Mouse (Mus musculus): ENCODE data around the gene Rnpepl1. TPM values are rescaled to one million over a fixed set of nuclear protein-coding genes. Genes with fewer than 3 reads are reported as not detected.

Gene Rnpepl1
- total and polyA plus RNA-seq, 3 experiments, result 5.1 to 20.2 (median 14.6) TPM

GRCm38 (mm10) chr1:92910925-92911720 lies 540 bp downstream of the Rnpepl1 start:
- peak overlapping the region; percentile 79 for H3K9ac ChIP-seq (ENCODE audit: insufficient read depth, low read depth)
- H3K4me2 ChIP-seq (ENCODE audit: insufficient read depth, low read depth, poor library complexity, severe bottlenecking), result peak overlapping the region; percentile 75
- H3K36me3 ChIP-seq (replicated peaks in 1 of 2; ENCODE audit: control insufficient read depth in 1 of 2, insufficient read depth in 1 of 2, low read length in 1 of 2), result peaks cover 15 to 31% of the 10 kb centered on the region in 2 experiments
- no peak for DNase-seq (ENCODE audit: extremely low read depth)
- no peak overlapping the region for H3K27ac ChIP-seq (ENCODE audit: insufficient read depth, low read depth)
- TF ChIP-seq MXI1 (IDR thresholded peaks at IDR 0.05; ENCODE audit: low read depth, low read length) (0 out of 2 replicates have a peak, but pooled peaks have one; percentile 14), BHLHE40 (IDR thresholded peaks at IDR 0.05; ENCODE audit: low read depth, low read length) (0 out of 2 replicates have a peak, but pooled peaks have one; percentile 21), UBTF (IDR thresholded peaks at IDR 0.05; ENCODE audit: low read depth, low read length) (peak; percentile 21), TCF12 (IDR thresholded peaks at IDR 0.05; ENCODE audit: low read depth, low read length) (peak; percentile 0; the same call in 1 of the 2 replicates), USF1 (IDR thresholded peaks at IDR 0.05; ENCODE audit: low read depth, low read length) (no peak), ETS1 (conservative IDR thresholded peaks at IDR 0.05; ENCODE audit: low read depth, low read length) (no peak), ELF1 (IDR thresholded peaks at IDR 0.05; ENCODE audit: low read depth, low read length) (0 out of 2 replicates have a peak, but pooled peaks have one; percentile 3)
- H3K9me3 ChIP-seq (replicated peaks; ENCODE audit: low read length), result no peaks in the 10 kb centered on the region
- peaks cover 12 to 36% of the 10 kb centered on the region in 2 experiments for H3K4me1 ChIP-seq (ENCODE audit: control insufficient read depth in 1 of 2, insufficient read depth in 2 of 2)
- H3K27me3 ChIP-seq (replicated peaks), result peaks cover 11% of the 10 kb centered on the region
- dilution Hi-C loops (cut with MboI; ENCODE audit: extremely low pct_ligation_motif_present, extremely low pct_unique_long_range_greater_than_20kb, low sequenced_read_pairs) (no loop called here), in situ Hi-C loops (cut with MboI; ENCODE audit: low pct_ligation_motif_present, low pct_unique_long_range_greater_than_20kb, low sequenced_read_pairs) (no loop called here)
- H3K79me2 ChIP-seq (replicated peaks; ENCODE audit: control insufficient read depth, extremely low read depth, insufficient read depth, poor library complexity, severe bottlenecking), result no peaks in the 10 kb centered on the region
- H3K4me3 ChIP-seq (replicated peaks in 1 of 3; ENCODE audit: low read depth in 2 of 3, low read length in 2 of 3, poor library complexity in 1 of 3), result peak overlapping the region; percentile 59 to 93 (median 69)

- H3K27ac ChIP-seq (ENCODE audit: insufficient read depth, low read depth), result no peak overlapping the region
- dilution Hi-C loops (cut with MboI; ENCODE audit: extremely low pct_ligation_motif_present, extremely low pct_unique_long_range_greater_than_20kb, low sequenced_read_pairs) (no loop called here), in situ Hi-C loops (cut with MboI; ENCODE audit: low pct_ligation_motif_present, low pct_unique_long_range_greater_than_20kb, low sequenced_read_pairs) (no loop called here)
- TF ChIP-seq HCFC1 (IDR thresholded peaks at IDR 0.05; ENCODE audit: low read depth, low read length) (no peak), SMC3 (IDR thresholded peaks at IDR 0.05; ENCODE audit: low read depth, low read length) (no peak), MYC (IDR thresholded peaks at IDR 0.05; ENCODE audit: low read depth, low read length) (no peak), TBP (conservative IDR thresholded peaks at IDR 0.05; ENCODE audit: low read depth, low read length) (no peak), MXI1 (IDR thresholded peaks at IDR 0.05; ENCODE audit: low read depth, low read length) (0 out of 2 replicates have a peak, but pooled peaks have one; percentile 23), RCOR1 (conservative IDR thresholded peaks at IDR 0.05; ENCODE audit: low read depth, low read length) (no peak), JUND (conservative IDR thresholded peaks at IDR 0.05; ENCODE audit: low read depth, low read length) (no peak)
- peak overlapping the region; percentile 59 to 93 (median 69) for H3K4me3 ChIP-seq (replicated peaks in 1 of 3; ENCODE audit: low read depth in 2 of 3, low read length in 2 of 3, poor library complexity in 1 of 3)
- no peak for DNase-seq (ENCODE audit: extremely low read depth)
- H3K4me2 ChIP-seq (ENCODE audit: insufficient read depth, low read depth, poor library complexity, severe bottlenecking), result peak overlapping the region; percentile 75
- H3K27me3 ChIP-seq (replicated peaks), result peaks cover 11% of the 10 kb centered on the region
- H3K9ac ChIP-seq (ENCODE audit: insufficient read depth, low read depth), result peak overlapping the region; percentile 79
- no peaks in the 10 kb centered on the region for H3K79me2 ChIP-seq (replicated peaks; ENCODE audit: control insufficient read depth, extremely low read depth, insufficient read depth, poor library complexity, severe bottlenecking)
- H3K36me3 ChIP-seq (replicated peaks in 1 of 2; ENCODE audit: control insufficient read depth in 1 of 2, insufficient read depth in 1 of 2, low read length in 1 of 2), result peaks cover 21 to 37% of the 10 kb centered on the region in 2 experiments
- H3K9me3 ChIP-seq (replicated peaks; ENCODE audit: low read length), result no peaks in the 10 kb centered on the region
- H3K4me1 ChIP-seq (ENCODE audit: control insufficient read depth in 1 of 2, insufficient read depth in 2 of 2), result peaks cover 12 to 36% of the 10 kb centered on the region in 2 experiments
Measured at GRCm38 (mm10) chr1:92911721-92912138, 1.1 kb downstream of the Rnpepl1 start.
